Mouse (Mus musculus) frontal cortex, adult (tissue): ENCODE measurements around the gene Ccdc78.

ENCODE experiments used
- ATAC-seq: cut with Nextera tagmentation; 2 replicates; pipeline ENCODE4 v1.9.2; 2017; ENCODE audit warnings: mild to moderate bottlenecking, moderate library complexity, mixed read lengths; ENCODE audit not compliant: low TSS enrichment

Ccdc78 gene

GRCm38 (mm10) chr17:25833961-25834594, 47.7 kb downstream of the Ccdc78 start:
- ATAC-seq: no peak

- ATAC-seq: no peak
Observed at GRCm38 (mm10) chr17:25834595-25835222, 48.3 kb downstream of the Ccdc78 start.

- no peak for ATAC-seq
Observed at GRCm38 (mm10) chr17:25835301-25835700, 48.9 kb downstream of the Ccdc78 start.

- ATAC-seq: no peak
Observed at GRCm38 (mm10) chr17:25835816-25836215, 49.4 kb downstream of the Ccdc78 start.

GRCm38 (mm10) chr17:25836397-25837075, 50.2 kb downstream of the Ccdc78 start:
- ATAC-seq: no peak

- peak; percentile 56 for ATAC-seq
Observed at GRCm38 (mm10) chr17:25837076-25837410, 50.7 kb downstream of the Ccdc78 start, which contains the start of gene Rhbdl1. Gene Rhbdl1 (minus strand): TSS chr17:25837295.

GRCm38 (mm10) chr17:25837533-25837932, 51.2 kb downstream of the Ccdc78 start:
- ATAC-seq: no peak

GRCm38 (mm10) chr17:25838904-25839303, 52.5 kb downstream of the Ccdc78 start:
- no peak for ATAC-seq

GRCm38 (mm10) chr17:25839455-25840235, 53.3 kb downstream of the Ccdc78 start:
- ATAC-seq: no peak
